Mouse (Mus musculus): Measurements from ENCODE around the gene Rab40b.
A peak's percentile ranks its signal among the peaks of the same experiment; 100 is the strongest.
"Not testable (repeated sequence)": the region's sequence is repeated elsewhere in the genome, so short reads cannot be mapped to it uniquely, and the experiment has no call there.

Gene Rab40b

DNA sequence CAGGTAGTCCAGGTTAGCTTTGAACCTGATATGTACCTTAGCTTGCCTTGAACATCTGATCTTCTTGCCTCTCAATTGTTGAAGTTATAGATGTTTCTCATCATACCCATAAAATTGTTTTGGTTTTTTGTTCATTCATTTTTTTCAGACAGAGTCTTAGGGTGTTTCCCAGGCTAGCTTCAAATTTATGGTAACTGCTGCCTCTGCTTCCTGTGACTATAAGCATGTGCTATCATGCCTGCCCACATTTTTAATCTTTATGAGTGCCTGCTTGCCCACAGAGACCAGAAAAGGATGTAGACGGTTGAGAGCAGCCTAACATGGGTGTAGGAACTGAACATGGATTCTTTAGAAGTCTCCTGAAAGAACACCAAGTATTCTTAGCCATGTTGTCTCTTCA, 19.3 kb downstream of the Rab40b start:
- no peak for DNase-seq (ENCODE audit: low spot score in 2 of 2)

DNA sequence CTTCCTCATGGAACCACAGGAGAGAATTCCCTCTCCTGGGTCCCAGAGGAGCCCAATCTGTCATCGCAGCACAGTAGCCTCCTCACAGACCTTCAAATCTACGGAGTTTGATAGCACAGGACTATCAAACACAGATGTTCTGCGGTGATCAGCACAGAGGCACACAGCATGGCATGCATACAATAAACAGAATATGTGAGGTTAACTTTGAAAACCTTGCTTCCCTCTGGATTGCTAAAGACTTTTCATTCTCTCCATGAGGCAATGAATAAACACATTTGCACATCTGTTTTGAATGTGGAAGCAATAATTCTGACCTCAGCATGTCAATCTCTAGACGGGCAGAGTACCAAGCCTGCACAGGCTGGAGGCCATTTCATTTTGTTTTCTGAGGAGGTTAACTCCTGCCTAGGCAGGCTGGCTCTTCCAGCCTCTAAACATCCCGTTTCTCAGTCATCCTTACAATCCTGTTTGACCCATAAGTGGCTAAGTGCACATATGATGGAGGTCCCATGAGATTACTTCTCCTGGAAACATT, 20.8 kb downstream of the Rab40b start:
- no peak for DNase-seq (ENCODE audit: low spot score in 2 of 2)

DNA sequence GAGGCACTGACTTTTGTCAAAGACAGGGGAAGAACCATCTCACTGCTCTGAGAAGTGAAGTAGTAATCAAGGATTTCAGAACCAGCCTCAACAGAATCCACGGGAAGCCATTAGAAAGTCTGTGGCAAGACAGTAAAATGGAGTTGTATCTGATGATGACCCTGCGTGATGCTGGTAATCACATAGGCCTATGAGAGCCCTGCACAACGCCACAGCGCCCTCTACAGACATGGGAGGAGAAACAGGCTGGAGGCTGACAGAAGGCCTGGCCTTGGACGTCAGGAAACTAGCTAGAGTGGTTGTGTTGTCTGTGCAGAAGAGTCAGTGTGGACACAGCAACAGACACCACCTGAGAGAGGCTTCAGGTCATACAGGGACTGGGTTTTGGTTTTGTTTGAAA, 25.8 kb downstream of the Rab40b start:
- no peak for DNase-seq (ENCODE audit: low spot score in 2 of 2)

DNA sequence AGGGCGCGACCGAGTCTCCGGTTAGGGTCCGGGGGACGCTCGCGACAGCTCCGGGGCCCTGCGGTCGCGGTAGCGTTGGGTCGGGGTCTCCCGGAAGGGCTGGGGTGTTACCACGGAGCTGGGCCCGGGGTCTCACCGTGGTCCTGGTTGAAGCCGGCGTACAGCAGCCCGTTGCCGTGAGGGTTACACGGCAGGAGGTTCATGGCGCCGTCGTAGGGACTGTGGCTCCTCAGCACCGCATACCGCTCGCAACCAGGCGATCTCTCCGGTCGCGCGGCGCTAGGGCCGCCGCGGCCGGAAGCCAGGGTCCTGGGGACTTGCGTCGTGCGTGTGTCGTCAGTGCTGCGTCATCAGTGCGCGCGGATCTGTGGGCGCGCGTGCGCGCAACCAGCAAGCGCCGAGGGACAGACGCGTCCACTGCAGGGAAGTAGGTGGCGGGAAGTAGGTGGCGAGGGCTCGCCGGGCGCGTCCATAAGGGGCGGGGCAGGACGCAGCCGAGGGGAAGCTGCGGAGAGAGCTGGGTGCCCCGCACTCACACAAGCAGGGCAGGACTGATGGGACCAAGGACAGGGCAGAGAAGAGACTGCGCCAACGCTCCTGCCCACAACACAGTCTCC, 33.9 kb downstream of the Rab40b start, which contains the start of gene Wdr45b:
TSS of gene Wdr45b (minus strand) at position 355 of the 617 bp plus-strand sequence.
- peak; percentile 96 to 97 for DNase-seq (ENCODE audit: low spot score in 2 of 2)

DNA sequence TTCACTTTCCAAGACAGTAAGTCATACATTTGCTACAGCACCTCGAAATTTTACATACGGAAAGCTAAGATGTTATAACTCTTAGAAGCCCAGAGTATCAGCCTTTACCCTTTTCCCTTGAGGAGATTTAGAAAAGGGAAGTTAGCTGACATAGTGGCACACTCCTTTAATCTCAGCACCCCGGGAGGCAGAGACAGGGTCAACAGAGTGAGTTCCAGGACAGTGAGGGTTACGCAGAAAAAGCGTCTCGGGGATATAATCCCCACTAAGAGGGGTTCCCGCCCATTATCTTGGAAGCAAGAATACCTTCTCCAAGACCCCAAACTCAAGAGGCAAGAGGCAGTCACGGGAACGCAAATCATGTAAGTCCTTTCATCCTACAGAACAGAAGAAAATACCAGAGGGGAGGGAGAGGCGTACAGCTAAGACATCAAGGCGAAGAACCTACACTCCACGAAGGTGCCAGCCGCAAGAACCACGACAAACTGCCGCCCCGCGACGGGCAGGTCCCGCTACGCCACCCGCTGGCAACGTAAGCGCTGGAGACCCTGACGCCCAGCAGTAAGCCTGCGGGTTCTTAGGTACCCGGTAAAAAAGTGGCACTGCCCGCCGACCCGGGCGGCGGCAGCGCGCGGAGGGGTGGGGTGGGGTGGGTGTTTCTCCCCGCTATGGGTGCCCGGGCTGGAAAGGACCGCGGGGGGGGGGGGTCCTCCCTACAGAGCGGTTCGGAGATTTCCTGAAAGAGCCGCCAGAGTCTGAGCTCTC, 34.5 kb downstream of the Rab40b start:
- peak in 1 of 2 experiments; percentile 2 for DNase-seq (ENCODE audit: low spot score in 2 of 2)

DNA sequence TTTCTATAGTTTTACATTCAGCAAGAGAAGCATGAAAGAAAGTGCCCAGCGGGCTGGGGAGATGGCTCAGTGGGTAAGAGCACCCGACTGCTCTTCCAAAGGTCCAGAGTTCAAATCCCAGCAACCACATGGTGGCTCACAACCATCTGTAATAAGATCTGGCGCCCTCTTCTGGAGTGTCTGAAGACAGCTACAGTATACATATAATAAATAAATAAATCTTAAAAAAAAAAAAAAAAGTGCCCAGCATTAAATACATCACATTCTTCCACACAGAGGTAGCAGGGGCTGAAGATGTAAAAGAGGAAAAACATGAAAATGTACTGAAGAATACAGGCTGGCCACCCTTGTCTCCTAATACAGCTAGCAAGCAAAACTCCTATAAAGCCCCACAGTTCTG, 39.3 kb downstream of the Rab40b start:
- not testable (repeated sequence) for DNase-seq (ENCODE audit: low spot score in 2 of 2)

DNA sequence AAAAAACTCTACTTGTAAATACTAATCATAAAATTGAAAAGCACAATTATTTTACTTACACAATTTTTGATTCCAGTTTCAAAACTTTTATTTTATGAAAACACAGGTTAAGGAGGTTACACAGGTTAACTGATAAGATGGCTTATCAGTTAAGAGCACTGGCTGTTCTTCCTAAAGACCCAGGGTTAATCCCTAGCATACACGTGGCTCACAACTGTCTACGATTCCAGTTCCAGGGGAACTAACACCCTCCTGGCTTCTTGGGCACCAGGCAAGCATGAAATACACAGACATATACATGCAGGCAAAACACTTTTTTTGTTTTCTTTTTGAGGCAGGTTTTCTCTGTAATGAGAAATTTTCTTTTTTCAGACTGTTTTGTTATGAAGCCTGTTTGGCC, 39.9 kb downstream of the Rab40b start:
- DNase-seq (ENCODE audit: low spot score in 2 of 2): no peak

DNA sequence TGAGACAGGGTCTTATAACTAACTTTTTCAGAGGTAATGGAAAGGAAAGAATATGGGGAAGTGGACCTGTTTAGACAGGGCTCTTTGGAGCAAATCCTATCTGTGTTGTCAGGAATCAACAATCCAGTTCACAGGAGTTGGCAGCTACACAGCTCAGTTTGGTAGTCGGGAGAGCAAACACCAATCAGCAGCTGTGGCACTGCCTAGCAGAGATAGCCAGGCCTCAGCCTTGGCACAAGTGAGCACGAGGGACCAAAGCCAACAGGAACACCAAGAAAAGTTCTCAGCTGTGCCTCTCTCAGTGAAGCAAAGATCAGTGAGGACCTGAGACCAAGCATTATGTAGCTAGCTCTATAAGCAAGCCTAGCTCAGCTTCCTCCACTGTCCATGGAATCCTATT, 41.0 kb downstream of the Rab40b start:
- peak; percentile 44 to 73 for DNase-seq (ENCODE audit: low spot score in 2 of 2)

DNA sequence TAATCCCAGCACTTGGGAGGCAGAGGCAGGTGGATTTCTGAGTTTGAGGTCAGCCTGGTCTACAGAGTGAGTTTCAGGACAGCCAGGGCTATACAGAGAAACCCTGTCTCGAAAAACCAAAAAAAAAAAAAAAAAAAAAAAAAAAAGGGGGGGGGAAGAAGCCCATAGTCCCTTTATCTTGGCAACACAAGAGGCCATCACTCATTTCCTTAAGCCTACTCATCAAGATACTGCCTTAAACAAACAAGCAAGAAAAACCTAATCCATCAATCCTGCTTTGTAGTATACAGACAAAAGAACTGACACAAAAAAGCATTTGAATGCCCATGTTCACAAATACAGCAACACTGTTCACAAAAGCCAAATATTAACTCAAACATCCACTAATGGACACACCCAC, 45.6 kb downstream of the Rab40b start:
- DNase-seq (ENCODE audit: low spot score in 2 of 2): not testable (repeated sequence)

DNA sequence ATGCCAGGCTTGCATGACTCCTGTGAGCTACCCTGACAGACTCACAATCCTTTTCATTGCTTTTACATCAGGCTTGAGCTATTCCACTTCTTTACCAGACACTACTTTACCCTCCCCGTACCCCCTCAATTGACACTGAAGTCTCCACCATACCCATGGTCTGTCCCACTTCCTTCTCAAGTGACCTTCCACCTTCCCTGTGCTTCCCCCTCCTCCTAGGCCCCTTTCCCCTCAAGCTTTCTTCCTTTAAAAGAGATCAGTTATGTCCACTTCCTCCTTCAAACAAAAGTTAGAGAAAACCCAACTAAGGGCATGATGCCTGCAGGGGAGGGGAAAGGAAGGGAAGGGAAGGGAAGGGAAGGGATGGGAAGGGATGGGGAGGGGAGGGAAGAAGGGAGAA, 47.8 kb downstream of the Rab40b start:
- no peak for DNase-seq (ENCODE audit: low spot score in 2 of 2)

DNA sequence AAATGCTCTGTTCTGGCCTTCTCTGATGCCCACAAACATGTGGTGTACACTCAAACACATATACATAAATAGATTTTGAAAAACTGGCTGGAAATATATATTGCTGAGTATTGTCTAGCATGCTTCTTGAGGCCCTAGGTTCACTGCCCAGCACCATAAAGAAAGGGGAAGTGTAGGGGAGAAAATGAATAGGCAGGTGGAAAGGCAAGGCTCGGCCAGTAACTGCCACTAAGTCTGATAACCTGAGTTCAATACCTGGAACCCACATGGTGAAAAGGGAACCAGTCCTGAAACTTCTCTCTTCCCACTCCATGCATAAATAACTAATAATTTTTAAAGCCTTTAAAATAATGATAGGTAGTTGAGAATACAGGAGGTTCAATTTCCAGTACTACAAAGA, 48.4 kb downstream of the Rab40b start:
- DNase-seq (ENCODE audit: low spot score in 2 of 2): no peak

DNA sequence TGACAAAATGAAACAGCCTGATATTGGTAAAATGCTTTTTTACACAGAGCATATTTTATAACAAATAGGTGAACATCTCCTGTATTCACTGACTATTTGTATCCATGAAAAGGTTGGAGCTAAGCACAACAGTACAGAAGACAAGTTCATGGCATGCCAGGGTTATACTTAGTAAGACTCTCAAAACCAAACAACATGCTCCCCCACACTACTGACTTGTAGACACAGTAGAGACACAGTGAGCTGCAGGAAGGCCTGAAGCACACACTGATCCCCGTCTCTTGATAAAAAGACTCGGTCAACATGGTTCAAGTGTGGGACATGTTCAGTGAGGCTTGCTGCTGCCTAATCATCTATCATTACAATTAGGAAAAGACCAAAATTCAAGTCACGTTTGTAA, 56.4 kb downstream of the Rab40b start:
- no peak for DNase-seq (ENCODE audit: low spot score in 2 of 2)

DNA sequence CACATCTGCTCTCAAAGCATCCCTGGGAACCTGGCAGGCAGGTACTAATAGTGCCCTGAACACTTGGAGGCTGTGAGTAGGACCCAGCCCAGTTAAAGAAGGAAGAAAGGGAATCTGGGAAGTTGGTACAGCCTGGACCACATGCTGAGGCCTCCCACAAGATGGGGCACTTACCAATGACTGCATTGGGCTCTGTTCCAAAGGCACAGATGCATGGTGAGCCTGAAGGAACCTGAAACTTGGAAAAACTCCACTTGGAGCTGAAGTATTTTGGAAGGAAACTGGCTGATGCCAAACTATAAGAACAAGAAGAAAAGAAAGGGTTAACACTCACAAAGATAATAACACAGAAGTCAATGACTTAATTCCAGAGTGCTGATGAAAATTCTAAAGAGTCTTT, 59.4 kb downstream of the Rab40b start:
- no peak for DNase-seq (ENCODE audit: low spot score in 2 of 2)

DNA sequence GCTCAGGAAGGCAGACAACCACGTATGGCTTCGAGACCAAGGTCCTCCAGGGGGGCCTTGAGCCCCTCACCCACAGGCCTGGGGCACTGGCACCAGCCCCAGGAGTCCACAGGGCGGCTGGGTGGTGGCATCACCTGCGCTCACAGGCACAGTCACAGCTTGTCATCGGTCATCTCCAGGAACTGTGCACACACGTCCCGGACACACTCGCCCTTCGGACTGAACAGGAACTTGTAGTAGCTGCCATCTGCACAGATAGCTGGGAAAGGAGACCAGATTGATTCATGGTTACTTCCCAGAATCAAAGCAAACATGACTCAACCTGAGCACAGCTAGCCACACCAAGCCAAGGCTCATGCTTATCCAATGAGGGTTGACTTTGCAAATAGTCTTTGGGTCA, 59.8 kb downstream of the Rab40b start:
- no peak for DNase-seq (ENCODE audit: low spot score in 2 of 2)

DNA sequence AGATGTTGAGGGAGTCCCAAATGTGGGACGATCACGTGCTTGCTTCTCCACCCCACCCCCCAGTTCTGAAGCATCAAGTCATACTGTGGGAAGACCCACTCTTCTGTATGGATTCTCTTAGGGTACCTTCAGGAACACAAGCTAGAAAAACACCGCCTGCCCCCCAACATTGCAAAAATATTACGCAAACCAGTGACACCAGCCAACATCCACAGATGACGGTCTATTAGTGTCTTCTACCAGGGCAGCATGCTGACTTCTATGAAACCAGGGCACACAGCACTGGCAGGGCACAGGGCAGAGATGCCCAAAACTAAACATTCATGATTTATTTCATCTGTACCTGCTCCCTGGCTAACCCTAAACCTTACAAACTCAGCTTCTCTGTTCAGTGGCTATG, 61.4 kb downstream of the Rab40b start:
- DNase-seq (ENCODE audit: low spot score in 2 of 2): no peak

DNA sequence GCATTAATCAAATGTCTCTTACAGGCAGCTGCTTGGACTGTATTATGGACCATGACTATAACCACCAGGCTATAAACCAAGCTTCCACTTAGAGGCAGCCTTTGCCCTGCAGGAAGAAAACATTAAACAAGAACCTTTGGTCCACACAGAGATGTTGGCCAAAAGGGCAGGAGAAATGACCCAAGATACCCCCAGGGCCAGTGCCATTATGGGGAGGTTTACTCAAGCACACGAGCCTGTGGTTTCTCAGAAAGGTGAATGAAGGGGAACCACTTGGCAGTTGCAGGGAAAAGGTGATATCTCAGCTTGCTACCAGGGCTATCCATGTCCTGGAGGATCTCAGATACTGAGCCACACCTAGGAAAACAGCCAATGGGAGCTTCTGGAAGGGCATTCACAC, 62.0 kb downstream of the Rab40b start:
- no peak for DNase-seq (ENCODE audit: low spot score in 2 of 2)

DNA sequence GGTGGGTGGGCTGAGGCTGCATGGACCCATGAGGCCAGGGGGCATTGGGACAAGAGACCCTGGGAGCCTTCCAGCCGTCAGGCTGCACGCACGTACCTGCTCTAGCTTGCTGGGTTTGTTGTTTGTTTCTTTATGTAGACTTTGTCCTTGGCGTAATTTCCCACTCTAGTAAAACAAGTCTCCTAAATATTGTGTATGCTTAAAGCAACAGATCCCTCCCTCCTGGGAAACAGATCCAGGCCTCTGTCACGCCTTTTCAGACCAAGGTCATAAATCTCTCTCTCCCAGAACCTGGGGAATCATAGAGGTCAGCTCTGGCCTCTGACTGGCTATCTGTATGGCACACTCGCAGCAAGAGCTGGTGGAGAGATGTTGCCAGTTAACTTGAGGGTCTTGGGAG, 80.3 kb downstream of the Rab40b start:
- not testable (repeated sequence) for DNase-seq (ENCODE audit: low spot score in 2 of 2)

DNA sequence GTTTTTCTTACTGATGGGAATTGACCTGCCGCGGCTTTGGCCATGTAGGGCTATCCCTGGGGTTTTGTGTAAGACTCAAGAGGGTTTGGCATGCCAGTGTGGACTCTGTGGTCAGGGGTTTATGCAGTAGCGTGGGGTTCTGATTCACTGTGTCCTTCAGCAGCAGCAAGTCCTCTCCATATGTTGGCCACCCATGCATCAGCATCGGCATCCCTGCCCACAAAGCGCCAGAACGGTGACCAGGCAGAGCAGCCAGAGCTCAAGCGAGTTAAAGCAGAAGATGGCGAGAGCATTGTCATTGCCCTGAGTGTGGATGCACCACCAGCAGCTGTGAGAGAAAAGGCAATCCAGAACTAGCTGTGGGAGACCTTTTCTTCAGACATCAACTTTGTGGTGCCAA, 81.4 kb downstream of the Rab40b start:
- DNase-seq (ENCODE audit: low spot score in 2 of 2): no peak
